Mouse (Mus musculus): ENCODE measurements at regions not wholly inside any gene's neighbourhood (a gene's known extent, or its start where the extent isn't known, plus 50 kb on each side); places are given as distances from the start of the nearest gene placed in this dataset.

DNA sequence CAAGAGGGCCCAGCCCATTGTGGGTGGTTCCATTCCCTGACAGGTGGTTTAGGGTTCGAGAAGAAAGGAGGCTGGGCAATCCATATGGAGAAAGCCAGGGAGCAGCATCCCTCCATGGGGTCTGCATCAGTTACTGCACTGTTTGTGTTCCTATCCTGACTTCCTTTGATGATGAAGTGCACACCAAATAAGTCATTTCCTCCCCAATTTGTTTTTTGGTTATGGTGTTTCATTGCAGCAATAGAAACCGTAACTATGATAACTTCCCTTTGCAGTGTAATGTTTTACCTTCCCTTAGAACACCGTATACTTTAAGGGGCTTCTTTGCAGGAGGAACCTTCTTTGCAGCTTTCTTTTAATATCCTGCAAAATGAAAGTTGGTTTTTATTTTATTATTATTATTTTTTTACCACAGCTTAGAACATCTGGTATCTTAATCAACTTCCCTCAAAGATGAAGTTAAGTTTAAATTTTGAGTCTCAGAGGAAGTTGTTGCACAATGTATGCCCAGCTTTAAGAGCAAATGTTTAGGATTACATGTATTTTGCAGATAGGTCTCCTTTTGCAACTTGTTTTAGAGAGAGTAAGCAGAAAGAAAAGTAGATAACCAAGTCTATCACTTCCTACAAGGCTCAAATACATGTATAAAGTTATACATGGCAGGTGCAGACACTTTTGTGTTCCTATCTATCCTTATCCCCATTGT is 1059.1 kb downstream of the Diaph2 start:
- no peak for DNase-seq (ENCODE audit: low spot score)

DNA sequence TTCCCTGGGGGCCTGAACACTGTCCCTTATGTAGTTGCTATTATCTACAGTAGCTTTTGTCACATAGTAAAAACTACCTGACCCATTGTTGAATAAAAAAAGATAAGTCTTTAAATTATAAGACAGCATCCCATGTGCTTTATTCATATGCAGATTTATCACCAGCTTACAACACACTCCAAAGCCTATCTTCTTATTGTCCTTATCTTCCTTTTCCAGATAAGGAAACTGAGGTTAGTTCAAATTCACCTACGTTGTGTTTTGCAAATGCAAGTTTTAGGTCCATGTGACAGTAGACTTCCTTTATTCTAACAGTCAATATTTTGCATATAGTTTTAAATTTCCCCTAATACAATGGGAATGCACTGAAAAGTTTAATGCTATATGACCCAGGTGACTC is 1069.4 kb downstream of the Diaph2 start:
- no peak for DNase-seq (ENCODE audit: low spot score)

DNA sequence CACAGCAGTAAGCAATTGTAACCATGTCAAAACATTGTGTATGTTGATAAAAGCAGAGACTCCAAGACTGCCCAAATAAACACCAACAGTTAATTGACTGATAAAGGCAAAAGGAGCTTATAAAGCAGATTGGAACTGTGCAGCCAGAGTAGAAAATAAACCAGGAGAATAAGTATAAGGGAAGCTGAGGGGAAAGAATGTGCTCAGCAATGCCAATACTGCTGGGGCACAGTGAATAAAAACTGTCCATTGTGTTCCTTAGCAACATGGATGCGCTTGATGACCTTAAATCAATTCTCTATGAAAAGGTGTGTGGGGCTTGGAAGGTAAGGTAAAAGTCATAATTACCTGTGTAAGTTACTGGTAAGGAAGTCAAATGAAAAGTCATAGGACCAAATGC is 1070.2 kb downstream of the Diaph2 start:
- DNase-seq (ENCODE audit: low spot score), result no peak

DNA sequence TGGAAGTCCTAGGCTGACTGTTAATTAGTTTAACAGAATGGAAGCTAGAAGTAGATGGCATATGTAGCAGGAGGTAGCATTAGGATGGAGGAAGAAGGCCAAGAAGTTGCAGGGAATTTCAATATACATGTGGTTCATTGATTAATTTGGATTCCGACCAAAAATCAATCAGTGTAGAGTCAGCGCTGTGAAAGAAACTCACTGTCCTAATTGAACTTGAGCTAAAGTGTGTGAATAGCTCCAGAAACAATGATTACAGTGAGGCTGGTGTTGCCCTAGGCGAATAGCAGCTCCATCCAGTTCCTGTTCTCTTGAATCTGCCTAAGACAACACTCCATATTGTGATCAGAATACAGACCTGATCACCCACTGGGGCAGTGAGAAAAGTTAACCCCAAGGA is 1070.6 kb downstream of the Diaph2 start:
- no peak for DNase-seq (ENCODE audit: low spot score)

DNA sequence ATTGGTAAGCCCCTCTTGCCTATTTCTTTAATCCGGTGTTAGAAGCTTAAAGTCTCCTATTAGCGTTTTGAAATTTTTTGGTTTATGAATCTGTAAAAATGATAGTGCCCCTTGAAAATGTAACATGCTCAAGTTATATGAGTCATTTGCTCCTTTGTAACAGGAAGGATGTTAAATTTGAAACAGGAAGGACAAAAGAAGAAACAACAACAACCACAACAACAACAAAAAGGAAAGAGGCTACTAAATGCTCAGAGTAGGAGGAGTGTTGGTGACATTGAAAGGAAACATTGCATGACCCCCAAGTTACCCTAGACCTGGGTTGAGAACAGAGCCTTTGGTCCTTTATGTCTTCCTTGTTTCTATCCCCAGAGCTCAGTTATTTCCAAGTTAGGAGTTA is 1074.4 kb downstream of the Diaph2 start:
- DNase-seq (ENCODE audit: low spot score), result no peak

DNA sequence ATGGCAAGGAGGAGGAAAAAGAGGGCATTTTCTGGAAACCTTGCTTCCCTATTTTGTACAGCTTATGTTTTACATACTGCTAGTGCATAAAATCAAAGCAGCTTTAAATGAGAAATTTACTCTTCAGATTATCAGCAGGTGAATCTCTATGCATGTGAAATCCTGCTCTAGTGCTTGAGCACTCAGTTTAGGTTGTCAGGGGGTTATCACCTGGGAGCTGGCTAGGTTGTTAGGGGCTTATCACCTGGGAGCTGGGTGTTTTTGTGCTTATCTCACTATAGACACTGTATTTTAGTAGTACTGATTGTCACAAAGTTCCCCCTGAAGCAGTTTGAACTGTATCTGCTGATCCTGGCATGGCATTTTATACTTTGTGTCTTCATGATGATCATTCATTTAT is 1086.3 kb downstream of the Diaph2 start:
- DNase-seq (ENCODE audit: low spot score), result no peak

DNA sequence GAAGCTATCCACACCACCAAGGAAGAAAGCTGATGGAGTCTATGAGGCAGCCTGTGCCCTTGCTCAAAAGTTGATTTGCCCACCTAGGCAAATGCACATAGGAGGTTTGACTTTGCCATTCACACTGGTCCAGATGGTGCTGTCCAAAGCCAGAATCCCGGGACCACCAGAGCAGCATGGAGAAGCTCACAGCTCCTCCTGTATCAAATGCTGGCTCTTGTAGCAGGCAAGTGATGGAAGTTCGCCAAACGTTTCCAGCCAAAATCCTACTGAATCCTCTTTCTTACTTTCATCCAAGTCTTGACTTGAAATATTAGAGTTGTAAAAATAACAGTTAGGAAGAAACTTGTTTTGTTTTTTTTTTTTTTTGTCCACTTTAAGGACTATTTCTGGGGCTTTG is 1093.6 kb downstream of the Diaph2 start:
- peak; percentile 18 for DNase-seq (ENCODE audit: low spot score)

DNA sequence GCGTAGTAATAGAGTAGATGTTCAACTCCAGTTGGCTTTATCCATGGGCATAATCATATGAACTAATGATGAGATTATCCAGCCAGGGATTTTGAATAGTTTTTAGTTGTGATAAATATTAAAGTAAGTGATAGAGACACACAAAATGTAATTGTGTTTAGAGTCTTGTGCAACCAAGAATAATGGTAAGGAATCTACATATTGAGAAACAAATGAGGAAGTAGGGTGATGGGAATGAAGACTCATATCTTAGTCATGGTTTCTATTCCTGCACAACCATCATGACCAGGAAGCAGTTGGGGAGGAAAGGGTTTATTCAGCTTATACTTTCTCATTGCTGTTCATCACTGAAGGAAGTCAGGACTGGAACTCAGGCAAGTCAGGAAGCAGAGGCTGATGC is 1117.0 kb downstream of the Diaph2 start:
- DNase-seq (ENCODE audit: low spot score), result no peak

DNA sequence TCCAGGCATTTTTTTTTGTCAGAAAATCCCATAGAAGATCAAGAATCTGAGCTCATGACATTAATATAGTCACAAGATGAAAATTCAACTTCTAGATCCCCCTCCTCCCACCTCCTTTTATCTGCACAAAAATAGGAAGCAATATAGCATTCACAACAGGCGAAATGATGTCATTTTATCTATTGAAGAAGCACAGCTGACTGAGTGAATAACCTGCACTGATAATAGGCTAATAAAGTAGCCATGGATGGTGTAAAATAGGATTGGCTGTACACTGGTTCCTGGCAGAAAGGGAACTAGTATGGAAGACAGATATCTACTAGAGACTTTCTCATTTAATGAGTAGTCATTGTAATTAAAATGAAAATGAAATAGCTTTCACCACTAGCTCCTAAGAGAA is 1124.6 kb downstream of the Diaph2 start:
- DNase-seq (ENCODE audit: low spot score), result no peak

DNA sequence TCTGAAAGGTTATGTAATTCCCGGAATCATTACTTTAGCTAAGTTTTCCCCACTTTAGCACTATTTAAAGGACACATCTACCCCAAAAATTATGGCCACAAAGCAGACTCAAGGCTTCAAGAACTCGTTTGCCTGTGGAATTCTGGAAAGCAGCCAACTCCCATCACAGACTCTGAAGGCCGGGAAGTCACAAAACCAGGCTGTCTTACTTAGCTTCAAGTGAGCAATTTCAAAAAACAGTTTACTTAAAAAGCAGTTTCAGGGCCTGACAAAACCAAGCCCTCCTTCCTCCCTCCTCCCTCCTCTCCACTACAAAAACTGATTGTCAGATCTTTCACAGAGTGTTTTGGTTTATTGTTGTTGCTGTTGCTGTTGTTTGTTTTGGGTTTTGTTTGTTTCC is 1125.7 kb downstream of the Diaph2 start:
- DNase-seq (ENCODE audit: low spot score), result no peak

DNA sequence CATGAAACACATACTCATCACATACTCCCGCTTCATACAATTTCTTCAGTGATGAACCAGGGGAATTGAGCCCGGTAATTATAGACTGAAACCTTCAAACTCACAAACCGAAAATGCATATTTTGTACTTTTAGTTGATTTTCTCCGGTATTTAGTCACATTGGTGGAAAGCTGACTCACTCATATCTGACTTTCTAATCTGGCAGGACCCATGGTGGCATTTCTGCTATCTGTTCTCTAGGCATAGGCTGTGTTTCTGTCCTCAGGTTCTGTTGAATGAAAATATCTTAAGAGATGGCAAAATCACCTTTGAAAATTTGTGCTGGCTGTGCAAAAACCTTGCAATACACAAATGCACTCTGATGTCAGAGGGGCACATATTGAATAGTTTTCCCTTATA is 1126.6 kb downstream of the Diaph2 start:
- no peak for DNase-seq (ENCODE audit: low spot score)

All from urinary bladder, postnatal 14 days (tissue).